Mouse (Mus musculus) bone marrow, adult 2 months (tissue): ENCODE measurements around the gene Matk. TPM values are rescaled to one million over a fixed set of nuclear protein-coding genes. Genes with fewer than 3 reads are reported as not detected.

Experiments
- H3K27ac ChIP-seq: fragments of 200-500 bp; 2 replicates; pipeline ENCODE4 v1.5.1; 2012; ENCODE audit warnings: low read depth, mild to moderate bottlenecking, control low read depth, inconsistent platforms, low read length; ENCODE audit not compliant: control insufficient read depth, poor library complexity, insufficient read depth
- H3K4me1 ChIP-seq: fragments of 200-500 bp; 2 replicates; pipeline ENCODE4 v1.6.1; 2011; ENCODE audit warnings: low read length; ENCODE audit not compliant: control insufficient read depth, insufficient read depth
- H3K4me3 ChIP-seq: fragments of 200-500 bp; replicated peaks from 2 replicates; pipeline ENCODE3; 2011; ENCODE audit warnings: mild to moderate bottlenecking, low read depth, low read length, control low read depth; ENCODE audit not compliant: control insufficient read depth
- CTCF ChIP-seq: fragments of 200-500 bp; IDR thresholded peaks from 2 replicates; pipeline ENCODE4 v1.5.1; 2011; ENCODE audit warnings: low read length, control low read depth; ENCODE audit not compliant: control insufficient read depth, insufficient read depth
- POLR2A ChIP-seq: fragments of 200-500 bp; IDR thresholded peaks from 2 replicates; pipeline ENCODE4 v1.6.1; 2011; ENCODE audit warnings: low read depth, mild to moderate bottlenecking, control low read depth, low read length, borderline replicate concordance; ENCODE audit not compliant: control insufficient read depth
- WGBS: fragments of 180-500 bp; shearing (Covaris S2); methylation state at CpG from one replicate; pipeline ENCODE4 v1.1.7; 2018; 5-methylcytosine and 5-hydroxymethylcytosine counted together
- polyA plus RNA-seq: library from polyadenylated mRNA; stranded (reverse); fragments of >200 nt; gene quantifications from 2 replicates; pipeline ENCODE4 v1.2.4, GENCODE M21; 2011; ENCODE audit warnings: low replicate concordance; ENCODE audit not compliant: missing spikeins, insufficient read depth, insufficient read length

Matk gene
- polyA plus RNA-seq, 1 experiment = 18.9 TPM

- Histone ChIP-seq H3K4me3 (peak overlapping the region; percentile 74), H3K27ac (no peak overlapping the region), H3K4me1 (no peaks in the 10 kb centered on the region)
- no peak for TF ChIP-seq CTCF
- no peak; the same call in 1 of the 2 replicates for TF ChIP-seq POLR2A
- 6% methylated on average over 23 of the region's 23 CpGs for WGBS
Observed at GRCm38 (mm10) chr10:81268056-81268455, 15.3 kb downstream of the Matk start.

GRCm38 (mm10) chr10:81268643-81269412, 16.1 kb downstream of the Matk start:
- WGBS = 82% methylated on average over 16 of the region's 16 CpGs
- no peak for TF ChIP-seq POLR2A
- TF ChIP-seq CTCF = no peak
- Histone ChIP-seq H3K4me1 (no peaks in the 10 kb centered on the region), H3K27ac (no peak overlapping the region), H3K4me3 (peak overlapping the region; percentile 74)

GRCm38 (mm10) chr10:81272356-81272755, 19.6 kb downstream of the Matk start:
- no peak overlapping the region for H3K27ac ChIP-seq
- no peak overlapping the region for H3K4me3 ChIP-seq
- no peak for TF ChIP-seq POLR2A
- no peak for TF ChIP-seq CTCF
- no peaks in the 10 kb centered on the region for H3K4me1 ChIP-seq
- 96% methylated on average over 21 of the region's 21 CpGs for WGBS

GRCm38 (mm10) chr10:81273842-81274241, 21.1 kb downstream of the Matk start:
- TF ChIP-seq CTCF (no peak), POLR2A (no peak)
- 92% methylated on average over 19 of the region's 19 CpGs for WGBS
- Histone ChIP-seq H3K4me1 (no peaks in the 10 kb centered on the region), H3K4me3 (no peak overlapping the region), H3K27ac (no peak overlapping the region)

GRCm38 (mm10) chr10:81277676-81278075, 24.9 kb downstream of the Matk start:
- no peak for TF ChIP-seq CTCF
- TF ChIP-seq POLR2A = no peak
- Histone ChIP-seq H3K4me1 (no peaks in the 10 kb centered on the region), H3K4me3 (no peak overlapping the region), H3K27ac (no peak overlapping the region)
- WGBS = 88% methylated on average over 22 of the region's 22 CpGs

GRCm38 (mm10) chr10:81279496-81279895, 26.8 kb downstream of the Matk start:
- TF ChIP-seq CTCF (no peak), POLR2A (no peak)
- Histone ChIP-seq H3K4me1 (no peaks in the 10 kb centered on the region), H3K27ac (no peak overlapping the region), H3K4me3 (no peak overlapping the region)
- WGBS = 79% methylated on average over 10 of the region's 10 CpGs

- H3K4me1 ChIP-seq = no peaks in the 10 kb centered on the region
Observed at GRCm38 (mm10) chr10:81284189-81284588, 31.5 kb downstream of the Matk start.

GRCm38 (mm10) chr10:81284719-81285118, 32.0 kb downstream of the Matk start:
- Histone ChIP-seq H3K4me1 (no peaks in the 10 kb centered on the region), H3K4me3 (no peak overlapping the region), H3K27ac (no peak overlapping the region)
- no peak for TF ChIP-seq POLR2A
- no peak for TF ChIP-seq CTCF
- 55% methylated on average over 17 of the region's 17 CpGs for WGBS

More at GRCm38 (mm10) chr10:81284189-81284588, 31.5 kb downstream of the Matk start:
- WGBS = 85% methylated on average over 6 of the region's 6 CpGs
- TF ChIP-seq CTCF (no peak), POLR2A (no peak)
- Histone ChIP-seq H3K4me3 (no peak overlapping the region), H3K27ac (no peak overlapping the region)
